Mouse (Mus musculus) liver, embryonic 14.5 days (tissue): ENCODE data around the gene Azin2. TPM values are rescaled to one million over a fixed set of nuclear protein-coding genes. Genes with fewer than 3 reads are reported as not detected.

ENCODE experiments used
- ATAC-seq: fragments of 200-750 bp; cut with Nextera tagmentation; 2 replicates; pipeline ENCODE4 v1.8.0; 2017; ENCODE audit warnings: moderate number of reproducible peaks, mild to moderate bottlenecking, moderate library complexity; ENCODE audit not compliant: insufficient read depth
- DNase-seq, 3 experiments: peaks; one replicate each; pipeline ENCODE4 v3.0.0-alpha.2; 2012 to 2013; ENCODE audit warnings: low read depth in 3 of 3, low spot score in 3 of 3
- H3K27ac ChIP-seq: fragments of 300-500 bp; sonication (generic); 2 replicates; pipeline ENCODE4 v1.5.1; 2014; ENCODE audit warnings: moderate library complexity, mild to moderate bottlenecking, control low read depth, inconsistent platforms
- H3K27me3 ChIP-seq: fragments of 300-500 bp; sonication (generic); 2 replicates; pipeline ENCODE4 v1.6.1; 2014; ENCODE audit warnings: mild to moderate bottlenecking, low read length, moderate library complexity; ENCODE audit not compliant: control insufficient read depth, insufficient read depth
- H3K36me3 ChIP-seq: fragments of 300-500 bp; sonication (generic); replicated peaks from 2 replicates; pipeline ENCODE4 v1.6.1; 2014; ENCODE audit warnings: low read depth; ENCODE audit not compliant: control insufficient read depth, insufficient read depth
- H3K4me1 ChIP-seq, 2 experiments: fragments of 200-500 bp in 1 of 2; fragments of 300-500 bp in 1 of 2; sonication (generic) in 1 of 2; replicated peaks; 2 replicates each; pipeline ENCODE4 v1.6.1; 2012 to 2014; ENCODE audit warnings: antibody characterized with exemption in 1 of 2, inconsistent platforms in 1 of 2, low read length in 1 of 2; ENCODE audit not compliant: control insufficient read depth in 2 of 2, insufficient read depth in 2 of 2
- H3K4me2 ChIP-seq: fragments of 300-500 bp; sonication (generic); 2 replicates; pipeline ENCODE4 v1.6.1; 2014; ENCODE audit warnings: low read depth, mild to moderate bottlenecking, control low read depth, moderate library complexity
- H3K4me3 ChIP-seq, 2 experiments: fragments of 200-500 bp in 1 of 2; fragments of 300-500 bp in 1 of 2; sonication (generic) in 1 of 2; 2 replicates each; pipeline ENCODE4 v1.5.1; 2012 to 2014; ENCODE audit warnings: low read depth in 2 of 2, low read length in 2 of 2, mild to moderate bottlenecking in 2 of 2, control low read depth in 1 of 2, inconsistent platforms in 1 of 2, moderate library complexity in 1 of 2; ENCODE audit not compliant: insufficient read depth in 1 of 2
- H3K9ac ChIP-seq: fragments of 300-500 bp; sonication (generic); replicated peaks from 2 replicates; pipeline ENCODE4 v1.6.1; 2014; ENCODE audit warnings: mild to moderate bottlenecking, control low read depth, moderate library complexity
- H3K9me3 ChIP-seq: fragments of 300-500 bp; sonication (generic); 2 replicates; pipeline ENCODE4 v1.6.1; 2016; ENCODE audit warnings: low read length, mixed read lengths; ENCODE audit not compliant: control insufficient read depth
- CTCF ChIP-seq: IDR thresholded peaks from 2 replicates; pipeline ENCODE4 v1.5.1; 2016; ENCODE audit warnings: antibody characterized with exemption, low read depth, control low read depth
- EP300 ChIP-seq: IDR thresholded peaks from 2 replicates; pipeline ENCODE4 v1.6.1; 2016; ENCODE audit warnings: antibody characterized with exemption, low read depth
- WGBS: fragments of 180-500 bp; shearing (Covaris S2); extraction: QIAGEN DNeasy Blood & Tissue Kit; methylation state at CpG from one replicate; pipeline ENCODE4 v1.1.7; 2014; ENCODE audit not compliant: insufficient replicate concordance; 5-methylcytosine and 5-hydroxymethylcytosine counted together
- polyA plus RNA-seq, 2 experiments: library from polyadenylated mRNA; depleted of rRNA in 1 of 2; stranded (reverse) in 1 of 2; unstranded in 1 of 2; fragments of >200 nt; fragmentation: Nextera tagmentation in 1 of 2; extraction: Ambion mirVana in 1 of 2; gene quantifications; 2 replicates each; pipeline versions ENCODE4 v1.2.1 to v1.2.3; 2012 to 2014

The Azin2 gene
- polyA plus RNA-seq, 2 experiments = 0.27 to 0.47 TPM

DNA sequence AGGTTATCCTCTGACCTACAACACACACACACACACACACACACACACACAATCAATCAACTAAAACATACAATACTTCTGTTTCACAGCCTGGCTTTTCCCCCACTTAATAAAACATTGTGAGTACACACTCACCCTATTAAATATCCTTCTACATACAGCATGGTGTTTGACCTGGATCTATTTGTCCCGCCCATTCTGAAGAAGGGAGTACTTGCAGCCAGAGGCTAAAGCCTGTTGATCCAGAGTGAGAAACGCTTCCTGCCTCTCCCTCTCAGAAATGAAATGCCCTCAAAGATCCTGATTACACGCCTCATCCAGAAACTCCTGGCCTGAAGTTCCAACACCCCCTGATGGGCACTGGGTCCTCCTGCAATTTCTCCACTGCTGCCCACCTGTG lies 45.1 kb downstream of the Azin2 start:
- H3K4me1 ChIP-seq = peaks cover 0 to 2% of the 10 kb centered on the region in 2 experiments; a peak in 1 of 4 replicates
- no peak overlapping the region for H3K9ac ChIP-seq
- H3K4me2 ChIP-seq = no peak overlapping the region
- H3K4me3 ChIP-seq = no peak overlapping the region
- ATAC-seq = no peak
- H3K9me3 ChIP-seq = no peaks in the 10 kb centered on the region
- no peak overlapping the region for H3K27ac ChIP-seq
- no peak for TF ChIP-seq EP300
- no peak for TF ChIP-seq CTCF
- H3K36me3 ChIP-seq = no peaks in the 10 kb centered on the region
- no peaks in the 10 kb centered on the region for H3K27me3 ChIP-seq
- no peak for DNase-seq
- WGBS = 58% methylated on average over 3 of the region's 3 CpGs

DNA sequence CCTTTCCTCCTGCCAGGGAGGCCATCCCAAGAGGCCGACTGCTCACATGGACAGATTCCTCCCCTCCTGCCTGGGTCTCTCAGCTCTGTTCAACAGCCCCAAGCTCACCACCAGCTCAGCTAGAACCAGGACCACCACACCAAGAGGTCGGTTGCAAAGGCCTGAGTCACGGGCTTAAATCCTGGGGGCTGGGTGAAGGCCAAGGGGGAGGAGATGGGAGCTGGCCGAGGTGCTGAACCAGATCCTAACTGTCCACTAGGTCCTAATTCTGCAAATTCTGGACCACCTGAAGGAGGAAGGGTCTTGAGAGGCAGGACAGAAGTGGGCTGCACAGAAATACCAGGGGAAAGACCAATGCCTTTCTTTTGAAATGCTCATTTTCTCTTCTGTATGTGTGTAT lies 48.4 kb downstream of the Azin2 start:
- Histone ChIP-seq H3K27me3 (no peaks in the 10 kb centered on the region), H3K4me2 (no peak overlapping the region), H3K36me3 (no peaks in the 10 kb centered on the region), H3K27ac (no peak overlapping the region), H3K4me1 (peaks cover 0 to 2% of the 10 kb centered on the region in 2 experiments; a peak in 1 of 4 replicates), H3K9ac (no peak overlapping the region), H3K4me3 (no peak overlapping the region), H3K9me3 (no peaks in the 10 kb centered on the region)
- WGBS = 16% methylated on average over 4 of the region's 4 CpGs
- ATAC-seq (no peak), DNase-seq (peak in 1 of 3 experiments; percentile 4)
- TF ChIP-seq EP300 = no peak
- TF ChIP-seq CTCF = no peak

GRCm38 (mm10) chr4:128912085-128912484 lies 50.2 kb downstream of the Azin2 start:
- DNase-seq (no peak), ATAC-seq (no peak)
- no peaks in the 10 kb centered on the region for H3K9me3 ChIP-seq
- no peaks in the 10 kb centered on the region for H3K27me3 ChIP-seq
- TF ChIP-seq CTCF = no peak
- TF ChIP-seq EP300 = no peak
- H3K4me2 ChIP-seq = no peak overlapping the region
- WGBS = 70% methylated on average over 10 of the region's 10 CpGs
- H3K36me3 ChIP-seq = no peaks in the 10 kb centered on the region
- H3K9ac ChIP-seq = no peak overlapping the region
- H3K4me3 ChIP-seq = no peak overlapping the region
- no peaks in the 10 kb centered on the region for H3K4me1 ChIP-seq
- H3K27ac ChIP-seq = no peak overlapping the region

- DNase-seq (no peak), ATAC-seq (no peak)
- 38% methylated on average over 8 of the region's 8 CpGs for WGBS
- Histone ChIP-seq H3K27ac (no peak overlapping the region), H3K27me3 (no peaks in the 10 kb centered on the region), H3K4me1 (no peaks in the 10 kb centered on the region), H3K36me3 (no peaks in the 10 kb centered on the region), H3K4me3 (no peak overlapping the region), H3K9ac (no peak overlapping the region), H3K9me3 (no peaks in the 10 kb centered on the region), H3K4me2 (no peak overlapping the region)
- TF ChIP-seq CTCF = no peak
- no peak for TF ChIP-seq EP300
Observed at GRCm38 (mm10) chr4:128910276-128911063, 51.8 kb downstream of the Azin2 start.

DNA sequence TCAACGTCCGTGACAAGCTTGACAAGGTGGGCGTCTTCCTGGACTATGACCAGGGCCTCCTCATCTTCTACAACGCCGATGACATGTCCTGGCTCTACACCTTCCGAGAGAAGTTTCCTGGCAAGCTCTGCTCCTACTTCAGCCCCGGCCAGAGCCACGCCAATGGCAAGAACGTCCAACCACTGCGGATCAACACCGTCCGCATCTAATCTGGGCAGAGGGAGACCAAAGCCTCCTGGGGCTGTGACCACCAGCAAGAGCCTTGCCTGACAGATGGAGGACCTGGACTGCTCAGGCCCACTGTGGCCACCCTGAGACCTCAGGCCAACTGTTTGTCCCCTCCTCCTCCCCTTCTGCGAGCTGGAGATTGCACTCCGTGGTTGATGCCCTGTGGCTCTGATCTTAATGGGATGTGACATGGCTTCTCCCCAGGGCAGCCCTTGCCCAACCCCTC lies 52.8 kb downstream of the Azin2 start:
- Histone ChIP-seq H3K4me1 (no peaks in the 10 kb centered on the region), H3K4me3 (no peak overlapping the region), H3K4me2 (no peak overlapping the region), H3K9ac (no peak overlapping the region), H3K27me3 (no peaks in the 10 kb centered on the region), H3K27ac (no peak overlapping the region), H3K9me3 (no peaks in the 10 kb centered on the region), H3K36me3 (no peaks in the 10 kb centered on the region)
- no peak for ATAC-seq
- no peak for TF ChIP-seq CTCF
- no peak for TF ChIP-seq EP300
- DNase-seq = no peak
- WGBS = 68% methylated on average over 14 of the region's 14 CpGs
